Mouse (Mus musculus): Measurements from ENCODE around the gene Ctf2.
"Not testable (repeated sequence)": the region's sequence is repeated elsewhere in the genome, so short reads cannot be mapped to it uniquely, and the experiment has no call there.

The Ctf2 gene

GRCm38 (mm10) chr7:127712461-127713385 is 19.2 kb downstream of the Ctf2 start, which contains the start of gene Ctf1:
Ctf1 (plus strand) TSS chr7:127712736.
- DNase-seq = peak; percentile 92

GRCm38 (mm10) chr7:127711456-127711855 is 20.5 kb downstream of the Ctf2 start:
- DNase-seq = no peak

- no peak for DNase-seq
Measured at GRCm38 (mm10) chr7:127711031-127711430, 20.9 kb downstream of the Ctf2 start.

GRCm38 (mm10) chr7:127709261-127709979 is 22.5 kb downstream of the Ctf2 start:
- no peak for DNase-seq

- peak; percentile 98 for DNase-seq
Measured at GRCm38 (mm10) chr7:127708207-127709078, 23.5 kb downstream of the Ctf2 start, which contains the start of gene Bcl7c. Bcl7c (minus strand) TSS chr7:127708933.

GRCm38 (mm10) chr7:127707957-127708206 is 24.1 kb downstream of the Ctf2 start:
- no peak for DNase-seq

- peak; percentile 35 for DNase-seq
Measured at GRCm38 (mm10) chr7:127707045-127707956, 24.7 kb downstream of the Ctf2 start.

GRCm38 (mm10) chr7:127705706-127706105 is 26.3 kb downstream of the Ctf2 start:
- no peak for DNase-seq

GRCm38 (mm10) chr7:127704598-127704997 is 27.4 kb downstream of the Ctf2 start:
- no peak for DNase-seq

- DNase-seq = no peak
Measured at GRCm38 (mm10) chr7:127703561-127704178, 28.3 kb downstream of the Ctf2 start.

GRCm38 (mm10) chr7:127700712-127701331 is 31.1 kb downstream of the Ctf2 start:
- no peak for DNase-seq

GRCm38 (mm10) chr7:127698986-127699385 is 33.0 kb downstream of the Ctf2 start:
- no peak for DNase-seq

- DNase-seq = not testable (repeated sequence)
Measured at GRCm38 (mm10) chr7:127693730-127694129, 38.2 kb downstream of the Ctf2 start.

- no peak for DNase-seq
Measured at GRCm38 (mm10) chr7:127693290-127693689, 38.7 kb downstream of the Ctf2 start.

- DNase-seq = peak; percentile 91
Measured at GRCm38 (mm10) chr7:127691221-127691989, 40.6 kb downstream of the Ctf2 start.

- no peak for DNase-seq
Measured at GRCm38 (mm10) chr7:127689626-127690280, 42.2 kb downstream of the Ctf2 start.

- no peak for DNase-seq
Measured at GRCm38 (mm10) chr7:127688935-127689334, 43.0 kb downstream of the Ctf2 start.

- DNase-seq = no peak
Measured at GRCm38 (mm10) chr7:127686740-127687449, 45.1 kb downstream of the Ctf2 start.
